Mouse (Mus musculus) midbrain, embryonic 11.5 days (tissue): ENCODE data around the gene Cnn2. TPM values are rescaled to one million over a fixed set of nuclear protein-coding genes. Genes with fewer than 3 reads are reported as not detected.

Source experiments
- ATAC-seq: fragments of 200-750 bp; cut with Nextera tagmentation; 2 replicates; pipeline ENCODE4 v1.8.0; 2017; ENCODE audit warnings: moderate TSS enrichment, moderate library complexity; ENCODE audit not compliant: low FRiP score
- DNase-seq: peaks from one replicate; pipeline ENCODE4 v3.0.0; 2015; ENCODE audit warnings: low spot score; ENCODE audit errors: missing footprints
- H3K27ac ChIP-seq: fragments of 300-500 bp; sonication (generic); 2 replicates; pipeline ENCODE4 v1.5.1; 2014; ENCODE audit warnings: low read depth, low read length
- H3K27me3 ChIP-seq: fragments of 300-500 bp; sonication (generic); 2 replicates; pipeline ENCODE4 v1.6.1; 2014; ENCODE audit warnings: mild to moderate bottlenecking, low read length, moderate library complexity, mixed read lengths; ENCODE audit not compliant: control insufficient read depth, insufficient read depth
- H3K36me3 ChIP-seq: fragments of 300-500 bp; sonication (generic); 2 replicates; pipeline ENCODE4 v1.6.1; 2014; ENCODE audit warnings: mild to moderate bottlenecking, low read length, moderate library complexity, mixed read lengths; ENCODE audit not compliant: control insufficient read depth, insufficient read depth
- H3K4me1 ChIP-seq: fragments of 300-500 bp; sonication (generic); 2 replicates; pipeline ENCODE4 v1.6.1; 2014; ENCODE audit warnings: low read length; ENCODE audit not compliant: control insufficient read depth, insufficient read depth
- H3K4me2 ChIP-seq: fragments of 300-500 bp; sonication (generic); 2 replicates; pipeline ENCODE4 v1.6.1; 2014; ENCODE audit warnings: mild to moderate bottlenecking, moderate library complexity
- H3K4me3 ChIP-seq: fragments of 300-500 bp; sonication (generic); 2 replicates; pipeline ENCODE4 v1.5.1; 2014; ENCODE audit warnings: low read depth, low read length
- H3K9ac ChIP-seq: fragments of 300-500 bp; sonication (generic); 2 replicates; pipeline ENCODE4 v1.6.1; 2014; ENCODE audit warnings: low read length
- H3K9me3 ChIP-seq: fragments of 300-500 bp; sonication (generic); 2 replicates; pipeline ENCODE4 v1.6.1; 2016; ENCODE audit warnings: low read length; ENCODE audit not compliant: control insufficient read depth
- WGBS: fragments of 180-500 bp; shearing (Covaris S2); extraction: QIAGEN DNeasy Blood & Tissue Kit; methylation state at CpG from one replicate; pipeline ENCODE4 v1.1.7; 2014; 5-methylcytosine and 5-hydroxymethylcytosine counted together
- polyA plus RNA-seq: library from polyadenylated mRNA; unstranded; fragments of >200 nt; fragmentation: Nextera tagmentation; extraction: Ambion mirVana; gene quantifications from 2 replicates; pipeline ENCODE4 v1.2.1, GENCODE M21; 2014

Cnn2 gene
- polyA plus RNA-seq, 1 experiment from 2014 or later, result 158 TPM

DNA sequence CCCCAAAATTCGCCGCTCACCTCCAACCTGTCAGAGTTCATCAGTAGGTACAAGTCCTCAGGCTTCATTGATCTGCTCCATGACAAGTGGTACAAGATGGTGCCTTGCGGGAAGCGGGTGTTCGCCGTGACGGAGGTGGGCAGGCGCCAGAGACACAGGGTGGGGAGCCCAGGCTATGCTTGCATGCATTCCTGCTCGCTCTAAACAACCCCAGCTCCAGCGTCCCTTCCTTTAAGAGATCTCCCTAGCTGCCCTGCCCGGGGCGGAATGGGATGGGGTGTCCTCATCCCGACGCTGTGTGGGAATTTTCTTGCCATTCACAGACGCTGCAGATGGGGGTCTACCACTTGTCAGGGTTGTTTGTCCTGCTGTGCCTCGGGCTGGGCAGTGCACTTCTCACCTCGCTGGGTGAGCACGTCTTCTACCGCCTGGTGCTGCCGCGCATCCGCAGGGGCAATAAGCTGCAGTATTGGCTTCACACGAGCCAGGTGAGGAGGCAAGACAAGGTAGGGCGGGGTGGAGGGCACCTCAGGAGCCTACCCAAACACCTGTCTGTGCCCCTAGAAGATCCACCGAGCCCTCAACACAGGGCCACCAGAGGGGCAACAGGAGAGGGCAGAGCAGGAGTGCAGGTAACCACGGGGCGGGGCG lies 12.2 kb upstream of the Cnn2 start:
- 85% methylated on average over 28 of the region's 28 CpGs for WGBS
- no peak overlapping the region for H3K27ac ChIP-seq
- no peak overlapping the region for H3K4me3 ChIP-seq

DNA sequence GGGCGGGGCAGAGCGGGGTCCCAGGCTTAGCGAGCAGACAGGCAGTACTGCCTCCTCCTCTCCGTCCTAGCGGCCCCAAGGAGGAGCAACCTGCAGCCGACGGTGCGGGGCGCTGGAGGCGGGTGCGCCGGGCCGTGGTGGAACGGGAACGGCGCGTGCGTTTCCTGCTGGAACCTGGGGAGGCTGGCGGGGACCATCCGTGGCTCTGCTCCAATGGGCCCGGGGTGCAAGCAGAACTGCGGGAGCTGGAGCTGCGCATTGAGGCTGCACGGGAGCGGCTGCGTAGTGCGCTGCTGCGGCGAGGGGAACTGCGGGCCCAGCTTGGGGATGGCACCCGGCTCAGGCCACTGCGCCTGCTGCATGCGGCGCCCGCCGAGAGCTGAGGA lies 11.7 kb upstream of the Cnn2 start:
- Histone ChIP-seq H3K27ac (no peak overlapping the region), H3K4me2 (no peak overlapping the region), H3K36me3 (peaks cover 34% of the 10 kb centered on the region), H3K9me3 (no peaks in the 10 kb centered on the region), H3K9ac (no peak overlapping the region), H3K27me3 (peaks cover 6% of the 10 kb centered on the region; the same call in 1 of the 2 replicates), H3K4me1 (no peaks in the 10 kb centered on the region), H3K4me3 (no peak overlapping the region)
- no peak for ATAC-seq
- 68% methylated on average over 36 of the region's 36 CpGs for WGBS
- DNase-seq, result peak; percentile 61

More for the DNA sequence above, 12.2 kb upstream of the Cnn2 start:
- DNase-seq (peak; percentile 70), ATAC-seq (no peak)
- Histone ChIP-seq H3K36me3 (peaks cover 34% of the 10 kb centered on the region), H3K27me3 (peaks cover 11% of the 10 kb centered on the region), H3K4me1 (peaks cover under 1% of the 10 kb centered on the region; the same call in 1 of the 2 replicates), H3K4me2 (no peak overlapping the region), H3K9me3 (no peaks in the 10 kb centered on the region), H3K9ac (no peak overlapping the region)

DNA sequence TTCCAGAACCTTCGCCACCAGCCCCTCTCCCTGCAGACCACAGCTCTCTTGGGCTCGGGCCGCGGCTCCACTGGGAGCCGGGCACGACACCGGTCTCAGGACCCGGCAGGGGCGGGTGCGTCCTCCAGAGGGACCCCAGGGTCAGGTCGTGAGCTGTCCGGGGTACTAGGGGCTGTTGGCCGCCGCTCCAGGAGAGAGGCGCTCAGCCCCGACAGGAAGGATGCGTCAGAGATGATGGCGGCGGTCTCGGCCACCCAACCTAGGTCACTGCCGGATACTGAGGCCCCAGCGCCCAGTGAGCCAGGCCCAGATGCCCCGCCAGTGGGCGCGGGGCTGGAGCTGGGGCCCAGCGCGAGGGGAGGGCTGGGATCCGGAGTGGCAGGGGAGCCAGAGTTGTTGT lies 11.1 kb upstream of the Cnn2 start:
- 80% methylated on average over 28 of the region's 28 CpGs for WGBS
- Histone ChIP-seq H3K9ac (no peak overlapping the region), H3K27ac (no peak overlapping the region), H3K4me2 (no peak overlapping the region), H3K9me3 (no peaks in the 10 kb centered on the region), H3K36me3 (peaks cover 34% of the 10 kb centered on the region), H3K4me1 (peaks cover under 1% of the 10 kb centered on the region; the same call in 1 of the 2 replicates), H3K27me3 (peaks cover 2% of the 10 kb centered on the region; the same call in 1 of the 2 replicates), H3K4me3 (no peak overlapping the region)
- no peak for DNase-seq
- ATAC-seq, result no peak

DNA sequence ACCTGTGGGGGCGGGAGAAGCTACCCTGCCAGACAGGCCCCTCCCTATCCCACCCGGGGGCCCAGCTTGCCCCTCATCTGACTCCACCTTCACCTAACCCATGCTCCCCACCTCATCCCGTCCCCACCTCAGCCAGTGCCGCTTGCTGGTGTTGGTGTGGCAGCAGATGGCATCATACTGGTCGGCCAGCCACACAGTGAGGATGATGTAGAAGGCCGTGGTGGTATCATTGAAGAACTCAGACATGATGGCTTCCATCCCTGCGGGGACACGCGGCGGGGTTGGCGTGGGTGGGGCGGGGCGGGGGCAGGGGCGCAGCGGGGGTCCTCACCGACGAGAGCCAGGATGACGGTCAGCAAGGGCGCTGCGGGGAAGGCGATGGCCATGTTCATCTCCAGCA lies 10.3 kb upstream of the Cnn2 start:
- no peak overlapping the region for H3K9ac ChIP-seq
- no peak overlapping the region for H3K4me3 ChIP-seq
- no peak overlapping the region for H3K27ac ChIP-seq
- peaks cover 2% of the 10 kb centered on the region; the same call in 1 of the 2 replicates for H3K27me3 ChIP-seq
- WGBS, result 92% methylated on average over 21 of the region's 21 CpGs
- no peaks in the 10 kb centered on the region for H3K9me3 ChIP-seq
- no peak overlapping the region for H3K4me2 ChIP-seq
- no peak for ATAC-seq
- no peak for DNase-seq
- peaks cover 34% of the 10 kb centered on the region for H3K36me3 ChIP-seq
- H3K4me1 ChIP-seq, result peaks cover 8% of the 10 kb centered on the region

DNA sequence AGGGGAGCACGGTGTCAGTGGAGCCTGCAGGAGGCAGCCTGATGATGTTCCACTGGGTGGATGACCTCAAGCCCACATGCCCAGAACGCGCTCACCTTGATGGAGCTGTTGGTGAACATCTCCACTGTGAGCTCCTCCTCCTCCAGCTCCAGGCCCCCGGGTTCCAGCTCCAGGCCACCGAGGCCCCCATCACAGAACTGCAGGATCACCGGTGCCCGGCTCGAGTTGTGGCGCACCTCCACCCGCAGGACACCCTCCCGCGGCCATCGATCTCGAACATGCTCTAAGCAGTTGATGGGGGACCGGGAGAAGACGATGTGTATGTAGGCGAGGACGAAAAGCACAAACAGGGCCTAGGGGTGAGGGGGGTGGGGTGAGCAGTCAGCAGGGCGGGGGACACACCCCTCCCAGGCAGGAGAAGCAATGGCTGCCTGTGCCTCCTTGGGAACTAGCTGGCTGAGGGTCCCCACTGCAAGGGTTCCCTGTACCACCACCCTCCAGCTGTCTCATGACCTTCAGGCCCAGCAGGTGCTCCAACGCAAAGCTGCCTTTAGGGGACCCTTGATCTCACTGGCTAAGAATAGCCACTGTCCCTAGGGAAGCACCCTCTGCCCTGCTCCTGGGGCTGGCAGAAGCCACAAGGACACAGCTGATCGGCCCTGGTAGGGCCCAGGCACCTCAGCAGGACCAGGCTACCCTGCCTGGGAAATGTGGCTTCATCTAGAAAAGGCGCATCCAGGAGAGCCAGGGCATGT lies 8.8 kb upstream of the Cnn2 start:
- ATAC-seq, result no peak
- Histone ChIP-seq H3K36me3 (peaks cover 34% of the 10 kb centered on the region), H3K27ac (no peak overlapping the region), H3K9ac (no peak overlapping the region), H3K4me3 (no peak overlapping the region), H3K9me3 (no peaks in the 10 kb centered on the region), H3K27me3 (0 out of 2 replicates have a peak, but pooled peaks cover 2% of the 10 kb centered on the region), H3K4me1 (peaks cover 14% of the 10 kb centered on the region), H3K4me2 (no peak overlapping the region)
- DNase-seq, result peak; percentile 68
- 94% methylated on average over 22 of the region's 22 CpGs for WGBS

DNA sequence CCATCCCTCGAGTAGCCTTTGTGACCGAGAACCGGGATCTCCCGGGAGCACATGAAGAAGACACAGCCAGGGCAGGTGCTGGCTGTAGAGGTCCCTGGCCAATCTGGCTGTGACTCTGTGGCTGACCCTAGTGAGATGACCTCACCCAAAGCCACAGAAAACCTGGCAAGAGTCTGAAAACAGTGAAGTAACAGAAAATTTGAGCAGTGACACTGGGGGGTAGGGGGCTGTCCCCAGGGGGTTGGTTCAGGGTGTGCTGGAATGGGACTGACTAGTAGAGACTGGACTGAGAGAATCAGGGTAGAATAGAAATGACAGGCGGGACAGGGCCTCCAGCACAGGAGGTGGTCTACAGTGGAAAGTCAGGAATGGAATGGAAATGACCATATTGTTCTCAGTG lies 5.2 kb upstream of the Cnn2 start:
- Histone ChIP-seq H3K4me1 (peaks cover 24% of the 10 kb centered on the region), H3K9ac (peak overlapping the region; percentile 89), H3K36me3 (peaks cover 6% of the 10 kb centered on the region), H3K27ac (no peak overlapping the region), H3K4me3 (peak overlapping the region; percentile 92), H3K9me3 (no peaks in the 10 kb centered on the region), H3K27me3 (peaks cover 17% of the 10 kb centered on the region), H3K4me2 (peak overlapping the region; percentile 90)
- 79% methylated on average over 5 of the region's 5 CpGs for WGBS
- ATAC-seq (no peak), DNase-seq (no peak)

DNA sequence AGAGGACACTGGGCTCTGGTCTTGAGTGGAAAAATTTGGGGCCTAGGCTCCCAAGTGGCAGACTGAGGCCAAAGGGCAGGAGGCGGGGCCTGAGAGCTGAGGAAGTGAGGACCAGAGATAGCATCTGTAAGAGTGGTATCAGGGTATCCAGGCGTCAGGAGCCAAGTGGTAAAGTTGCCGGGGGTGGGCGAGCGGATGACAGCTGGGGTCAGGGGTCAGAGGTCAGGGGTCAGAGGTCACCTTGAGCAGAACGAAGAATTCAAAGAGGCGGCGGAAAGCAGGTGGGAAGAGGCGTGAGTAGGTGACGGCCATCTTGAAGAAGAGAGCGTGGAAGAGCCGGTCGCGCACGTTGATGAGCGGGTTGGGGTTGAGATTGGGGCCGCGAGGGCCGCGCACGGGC lies 4.7 kb upstream of the Cnn2 start:
- Histone ChIP-seq H3K27ac (peak overlapping the region; percentile 91), H3K4me1 (peaks cover 28% of the 10 kb centered on the region), H3K4me3 (peak overlapping the region; percentile 92), H3K9ac (peak overlapping the region; percentile 89), H3K4me2 (peak overlapping the region; percentile 90), H3K9me3 (no peaks in the 10 kb centered on the region), H3K36me3 (peaks cover 3% of the 10 kb centered on the region; the same call in 1 of the 2 replicates), H3K27me3 (peaks cover 22% of the 10 kb centered on the region)
- ATAC-seq (peak; percentile 3), DNase-seq (peak; percentile 96)
- WGBS, result under 1% methylated on average over 18 of the region's 21 CpGs

DNA sequence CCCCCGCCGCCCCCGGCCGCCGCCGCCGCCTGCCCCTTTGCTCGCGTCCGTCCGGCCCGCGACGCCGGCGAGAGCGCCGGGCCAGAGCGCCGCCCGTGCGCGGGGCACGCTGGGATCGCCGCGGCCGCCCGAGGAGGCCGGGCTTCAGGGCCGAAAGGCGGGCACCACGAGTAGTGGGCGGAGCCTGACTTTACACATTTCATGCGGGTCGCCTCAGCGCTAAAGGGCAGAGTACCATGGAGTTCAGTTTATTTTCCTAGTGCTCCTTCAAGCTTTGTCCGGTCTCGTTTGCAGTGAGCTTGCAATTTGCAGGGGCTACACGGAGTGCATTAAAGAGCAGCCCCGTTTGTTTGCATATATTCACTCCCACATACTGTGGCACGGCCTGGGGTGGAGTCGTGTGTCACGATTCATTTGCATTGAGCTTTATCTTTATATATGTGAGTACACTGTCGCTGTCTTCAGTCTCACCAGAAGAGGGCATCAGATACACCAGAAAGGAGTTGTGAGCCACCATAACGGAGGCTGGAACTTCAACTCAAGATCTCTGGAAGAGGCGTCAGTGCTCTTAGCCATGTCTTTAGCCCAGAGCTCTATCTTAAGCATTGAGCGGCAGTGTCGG lies 4.1 kb upstream of the Cnn2 start, which contains the start of gene Tmem259:
Tmem259 (minus strand) TSS at position 136 of the 622 bp plus-strand sequence.
- Histone ChIP-seq H3K27me3 (peaks cover 28% of the 10 kb centered on the region), H3K4me1 (peaks cover 28% of the 10 kb centered on the region), H3K9me3 (no peaks in the 10 kb centered on the region), H3K27ac (peak within 1 kb of the TSS; percentile 91), H3K36me3 (no peaks in the 10 kb centered on the region; the same call in 1 of the 2 replicates), H3K4me2 (peak within 1 kb of the TSS; percentile 90), H3K4me3 (peak within 1 kb of the TSS; percentile 92), H3K9ac (peak within 1 kb of the TSS; percentile 89)
- peak; percentile 81 for ATAC-seq
- DNase-seq, result peak; percentile 98
- WGBS, result under 1% methylated on average over 49 of the region's 49 CpGs
